Mouse (Mus musculus) cerebellum, adult 11-12 months (tissue): ENCODE results near the gene Rtl4.

ENCODE experiments used
- DNase-seq: peaks from one replicate; pipeline ENCODE4 v3.0.0; 2022

Rtl4 gene

GRCm38 (mm10) chrX:144688207-144689118, at the start of gene Rtl4:
Gene Rtl4, plus strand, starts transcription at chrX:144688907.
- no peak for DNase-seq

DNA sequence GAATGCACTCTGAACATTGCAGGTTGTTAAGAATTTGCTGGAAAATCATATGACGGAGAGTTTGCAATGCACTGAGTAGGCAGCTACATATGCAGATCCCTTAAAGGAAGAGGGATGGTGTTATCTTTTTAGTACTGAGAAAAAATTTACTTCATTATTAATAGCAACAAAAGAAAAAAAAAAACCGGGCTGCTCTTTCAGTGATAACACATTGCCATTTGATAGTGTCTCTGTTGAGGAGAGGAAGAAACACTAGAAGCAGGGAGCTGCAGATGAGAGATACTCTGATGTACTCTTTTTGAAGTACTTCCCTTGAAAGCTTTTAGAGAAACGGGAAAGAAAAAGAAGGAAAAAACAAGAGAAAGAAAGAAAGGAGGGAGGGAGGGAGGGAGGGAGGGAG, 44.0 kb upstream of the Rtl4 start:
- no peak for DNase-seq

DNA sequence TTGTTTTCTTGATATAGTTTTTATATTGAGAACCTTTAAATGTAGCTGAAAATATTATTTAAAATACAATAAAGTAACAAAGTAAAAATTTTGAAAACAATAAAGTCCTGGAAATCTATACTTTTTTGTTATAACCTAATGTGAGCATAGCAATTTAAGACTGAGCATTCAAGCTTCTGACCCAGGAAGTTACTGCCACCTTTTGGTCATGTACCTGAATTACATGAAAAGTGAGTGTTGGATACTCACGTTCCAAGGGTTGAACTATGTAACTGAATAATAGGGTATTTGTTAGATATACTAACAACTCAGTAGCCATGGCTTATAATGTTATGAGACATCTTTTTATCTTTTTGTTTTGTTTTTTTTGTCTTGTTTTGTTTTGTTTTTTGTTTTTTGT, 43.3 kb upstream of the Rtl4 start:
- DNase-seq: no peak

GRCm38 (mm10) chrX:144652196-144652595, 36.5 kb upstream of the Rtl4 start:
- no peak for DNase-seq

DNA sequence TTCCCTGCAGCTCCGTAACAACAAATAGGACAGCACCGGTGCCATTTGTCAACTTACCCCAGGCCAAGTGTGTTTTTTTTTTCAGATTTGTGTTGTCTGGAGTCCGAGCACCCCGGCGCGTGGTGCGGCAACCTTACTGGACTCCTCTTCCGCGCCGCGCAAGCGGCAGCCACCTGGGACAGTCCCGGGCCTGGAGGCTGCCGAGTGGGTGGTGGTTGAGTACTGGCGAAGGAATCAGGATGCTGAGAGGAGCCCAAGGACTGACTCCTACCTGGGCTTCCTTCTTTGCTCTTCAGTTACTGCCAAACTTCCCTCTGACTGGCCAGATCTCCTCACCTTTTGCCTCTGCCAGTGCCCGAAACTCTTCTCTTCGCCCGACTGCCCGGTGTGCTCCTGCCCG, 965 bp upstream of the Rtl4 start:
- no peak for DNase-seq

DNA sequence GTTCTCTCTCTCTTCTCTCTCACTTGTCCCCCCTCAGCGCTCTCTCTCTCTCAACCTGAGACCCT, 733 bp upstream of the Rtl4 start, which contains the start of gene Trpc5:
Trpc5 (minus strand) TSS at position 39 of the 65 bp plus-strand sequence.
- no peak for DNase-seq

GRCm38 (mm10) chrX:144689119-144689858, 582 bp downstream of the Rtl4 start:
- DNase-seq: no peak

DNA sequence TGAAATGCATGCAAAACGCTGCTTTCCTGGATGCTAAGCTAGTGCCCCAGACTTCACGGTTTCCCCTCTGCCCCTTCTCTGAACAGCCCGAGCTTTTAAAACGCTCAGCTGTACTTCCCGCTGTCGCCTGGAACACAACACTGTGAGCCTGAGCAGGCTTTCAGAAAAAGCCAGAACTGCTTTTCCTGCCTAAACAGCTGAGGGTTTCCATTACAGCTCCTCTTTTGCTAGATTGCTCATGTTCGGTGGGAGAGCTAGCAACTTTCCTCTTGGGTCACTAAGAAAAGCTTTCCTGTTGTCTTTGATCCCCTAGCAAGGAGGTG, 1.1 kb downstream of the Rtl4 start:
- no peak for DNase-seq

GRCm38 (mm10) chrX:144716330-144716729, 27.6 kb downstream of the Rtl4 start:
- DNase-seq: no peak

DNA sequence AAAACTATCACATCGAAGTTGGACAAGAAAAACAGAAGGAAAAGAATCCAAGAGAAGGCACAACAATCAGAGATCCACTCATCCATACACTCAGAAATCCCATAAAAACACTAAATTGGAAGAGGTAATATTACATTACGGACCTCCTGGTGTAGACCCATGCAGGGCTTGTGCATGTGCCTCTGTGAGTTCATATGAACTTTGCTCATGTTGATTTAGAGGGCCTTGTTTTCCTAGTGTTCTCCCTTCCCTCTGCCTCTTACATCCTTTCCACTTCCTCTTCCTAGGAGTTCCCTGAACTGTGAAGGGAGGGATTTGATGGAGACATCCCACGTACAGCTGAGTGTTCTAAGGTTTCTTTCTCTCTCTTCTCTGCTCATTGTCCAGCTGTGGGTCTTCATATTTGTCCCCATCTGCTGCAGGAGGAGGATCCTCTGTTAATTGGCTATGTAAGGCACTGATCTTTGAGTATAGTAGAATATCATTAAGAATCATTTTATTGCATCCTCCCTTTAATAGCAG, 58.9 kb downstream of the Rtl4 start:
- DNase-seq: no peak

GRCm38 (mm10) chrX:144986980-144987379, 298.3 kb downstream of the Rtl4 start:
- no peak for DNase-seq

GRCm38 (mm10) chrX:145065484-145065913, 376.8 kb downstream of the Rtl4 start:
- DNase-seq: no peak

DNA sequence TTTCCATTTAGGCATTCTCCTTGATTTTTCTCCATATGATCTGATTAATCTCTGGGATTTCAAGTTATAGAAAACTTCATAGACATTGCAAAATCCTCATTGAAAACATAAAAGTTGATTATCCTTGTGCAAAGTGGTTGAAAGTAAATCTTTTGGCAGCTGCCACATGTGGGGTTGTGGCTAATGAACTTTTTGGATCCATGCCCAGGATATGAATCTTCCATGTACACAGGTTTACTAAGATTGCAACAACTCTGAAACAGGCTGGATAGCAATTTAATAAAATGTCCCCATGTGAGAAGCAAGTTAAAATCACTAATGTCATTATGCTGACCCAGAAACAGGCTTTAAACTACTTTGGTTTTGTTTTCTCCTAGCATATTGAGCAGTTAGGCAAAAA, 401.1 kb downstream of the Rtl4 start:
- DNase-seq: no peak

DNA sequence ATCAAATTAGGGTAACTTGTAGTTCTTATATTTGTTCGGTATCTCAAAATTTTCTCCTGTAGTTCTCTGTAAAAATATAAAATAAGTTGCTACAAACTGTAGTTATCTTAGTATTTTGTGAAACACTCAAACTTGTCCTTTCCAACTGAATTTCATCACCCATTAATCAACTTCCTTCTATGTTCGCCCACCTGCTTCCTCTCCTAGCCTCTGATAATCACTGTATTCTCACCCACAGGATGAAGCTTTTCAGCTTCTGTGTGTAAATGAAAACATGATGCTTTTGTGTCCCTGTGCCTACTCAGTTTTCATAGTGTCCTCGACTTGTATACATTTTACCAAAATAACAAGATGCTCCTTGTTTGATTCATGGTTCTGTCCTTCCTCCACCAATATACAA, 401.7 kb downstream of the Rtl4 start:
- no peak for DNase-seq

DNA sequence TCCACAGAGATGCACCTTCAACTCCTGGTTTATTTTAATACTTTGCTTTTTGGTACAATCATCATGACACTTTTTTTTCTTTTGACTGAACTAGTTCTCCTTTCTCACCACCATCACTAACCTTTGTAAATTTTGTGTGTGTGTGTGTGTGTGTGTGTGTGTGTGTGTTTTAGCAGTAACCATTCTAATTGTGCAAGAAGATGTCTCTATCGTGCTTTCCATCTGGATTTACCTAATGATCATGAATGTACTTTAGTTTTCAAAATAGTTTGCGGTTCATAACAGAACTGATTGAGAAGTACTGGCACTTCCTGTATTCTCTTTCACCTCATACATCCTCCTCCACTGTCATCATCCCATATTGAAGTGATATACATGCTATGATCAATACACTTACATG, 402.3 kb downstream of the Rtl4 start:
- DNase-seq: no peak
